Comparison of ENCODE assay signal across 17 mouse cellular contexts in the genomic region with DNA sequence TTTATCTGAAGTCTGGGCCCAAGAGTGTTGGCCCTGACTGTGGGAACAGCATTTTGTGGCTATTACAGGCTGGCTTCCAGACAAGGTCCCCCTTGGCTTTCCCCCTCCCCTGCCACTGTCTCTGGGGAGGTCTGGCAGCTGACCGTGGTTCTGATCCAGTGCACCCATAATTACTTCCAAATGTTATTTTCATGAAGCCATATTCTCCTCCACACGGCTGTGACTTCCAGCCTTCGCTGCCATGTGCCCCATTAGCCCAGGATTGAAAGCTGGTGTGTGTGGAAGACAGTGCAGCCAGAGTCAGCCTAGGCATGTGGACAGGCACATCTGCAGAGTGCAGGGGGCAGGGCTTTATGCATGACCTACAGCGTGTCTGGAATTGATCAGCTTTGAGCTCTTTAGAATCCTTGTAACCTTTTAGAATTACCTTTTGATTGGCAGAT.
DNase-seq lines count a peak whose midpoint lies in the region; ATAC-seq and TF ChIP-seq lines count a peak whose summit lies in the region.
"Had no signal": no experiment of that assay in that cellular context is flagged by ENCODE, and none has a peak within 500 bp of the region (broad histone marks: within the 10 kb centered on the region; RNA-seq: fewer than 3 reads in every experiment).

No protein-coding gene starts in this region.

- no peaks in the 10 kb centered on the region for H3K27me3 ChIP-seq in kidney, embryonic 15.5 days
- H3K27me3 ChIP-seq in embryonic facial prominence, embryonic 13.5 days, result 0 out of 2 replicates have a peak, but pooled peaks cover 4% of the 10 kb centered on the region
- no peaks in the 10 kb centered on the region for H3K27me3 ChIP-seq in limb, embryonic 15.5 days
- no peaks in the 10 kb centered on the region for H3K27me3 ChIP-seq in liver, embryonic 11.5 days (replicated peaks; ENCODE audit: control insufficient read depth, insufficient read depth, low read length)
- H3K27me3 ChIP-seq: forebrain, embryonic 15.5 days; intestine, embryonic 15.5 days; megakaryocyte, embryonic 14.5 days had no signal

- H3K36me3 ChIP-seq in kidney, embryonic 15.5 days, result no peaks in the 10 kb centered on the region
- no peaks in the 10 kb centered on the region for H3K36me3 ChIP-seq in embryonic facial prominence, embryonic 13.5 days
- H3K36me3 ChIP-seq in limb, embryonic 15.5 days, result no peaks in the 10 kb centered on the region
- H3K36me3 ChIP-seq in liver, embryonic 11.5 days (ENCODE audit: control insufficient read depth, insufficient read depth, low read length), result no peaks in the 10 kb centered on the region
- H3K36me3 ChIP-seq: forebrain, embryonic 15.5 days; G1E; heart, embryonic 15.5 days; intestine, embryonic 15.5 days had no signal

- H3K4me2 ChIP-seq in kidney, embryonic 15.5 days, result no peak overlapping the region
- no peak overlapping the region for H3K4me2 ChIP-seq in embryonic facial prominence, embryonic 13.5 days
- H3K4me2 ChIP-seq in limb, embryonic 15.5 days, result no peak overlapping the region
- H3K4me2 ChIP-seq in liver, embryonic 11.5 days, result no peak overlapping the region
- H3K4me2 ChIP-seq: forebrain, embryonic 15.5 days; heart, embryonic 15.5 days; intestine, embryonic 15.5 days had no signal

- H3K4me1 ChIP-seq in kidney, embryonic 15.5 days, result no peaks in the 10 kb centered on the region
- H3K4me1 ChIP-seq in embryonic facial prominence, embryonic 13.5 days, result peaks cover 17% of the 10 kb centered on the region
- 0 out of 2 replicates have a peak, but pooled peaks cover 7% of the 10 kb centered on the region for H3K4me1 ChIP-seq in limb, embryonic 15.5 days
- H3K4me1 ChIP-seq in liver, embryonic 11.5 days (replicated peaks; ENCODE audit: control insufficient read depth, insufficient read depth, low read length), result no peaks in the 10 kb centered on the region
- H3K4me1 ChIP-seq: heart, embryonic 15.5 days; intestine, embryonic 15.5 days; megakaryocyte, embryonic 14.5 days had no signal

- no peak overlapping the region for H3K27ac ChIP-seq in kidney, embryonic 15.5 days
- H3K27ac ChIP-seq in embryonic facial prominence, embryonic 13.5 days, result 0 out of 2 replicates have a peak overlapping the region, but pooled peaks have one; percentile 16
- H3K27ac ChIP-seq in limb, embryonic 15.5 days, result no peak overlapping the region
- H3K27ac ChIP-seq in liver, embryonic 11.5 days (ENCODE audit: low read depth, low read length), result no peak overlapping the region
- H3K27ac ChIP-seq: forebrain, embryonic 15.5 days; heart, embryonic 15.5 days; intestine, embryonic 15.5 days; liver, embryonic 14.5 days had no signal

- DNase-seq in kidney, postnatal 10 days, result peak; percentile 21
- peak; percentile 34 for DNase-seq in brain, embryonic 14.5 days (ENCODE audit: low read depth)
- no peak for DNase-seq in adrenal gland, adult 8-10 months
- DNase-seq in frontal cortex, postnatal 25 days (ENCODE audit: low spot score in 2 of 2), result no peak
- DNase-seq in liver, embryonic 11.5 days (ENCODE audit: low spot score), result no peak
- DNase-seq: cerebellum, adult 18-20 months; gastrocnemius, postnatal 14 days; thymus, postnatal 25 days had no signal

- H3K9me3 ChIP-seq in kidney, embryonic 15.5 days (replicated peaks), result no peaks in the 10 kb centered on the region
- no peaks in the 10 kb centered on the region for H3K9me3 ChIP-seq in embryonic facial prominence, embryonic 13.5 days
- no peaks in the 10 kb centered on the region for H3K9me3 ChIP-seq in limb, embryonic 15.5 days
- no peaks in the 10 kb centered on the region for H3K9me3 ChIP-seq in liver, embryonic 11.5 days (ENCODE audit: control insufficient read depth, low read length)
- H3K9me3 ChIP-seq: forebrain, embryonic 15.5 days; heart, embryonic 15.5 days; intestine, embryonic 15.5 days had no signal

- no peak for TF ChIP-seq POLR2A in brain, embryonic 14.5 days (IDR thresholded peaks at IDR 0.05; ENCODE audit: borderline replicate concordance, extremely low read depth, insufficient read depth, insufficient read length, poor library complexity, severe bottlenecking)

- no peak for ATAC-seq in kidney, embryonic 15.5 days (replicated peaks; ENCODE audit: low FRiP score)
- ATAC-seq in embryonic facial prominence, embryonic 13.5 days (ENCODE audit: insufficient number of reproducible peaks, insufficient read depth, low FRiP score, low TSS enrichment, low read depth), result 0 out of 2 replicates have a peak, but pooled peaks have one; percentile 63
- ATAC-seq in limb, embryonic 15.5 days (ENCODE audit: insufficient number of reproducible peaks, low FRiP score, low TSS enrichment, low read depth), result 0 out of 2 replicates have a peak, but pooled peaks have one; percentile 15
- no peak for ATAC-seq in liver, embryonic 11.5 days (replicated peaks; ENCODE audit: low FRiP score)
- ATAC-seq: forebrain, embryonic 15.5 days; intestine, embryonic 15.5 days had no signal

- no peak for TF ChIP-seq CTCF in brain, embryonic 14.5 days (IDR thresholded peaks at IDR 0.05; ENCODE audit: borderline replicate concordance, extremely low read depth, insufficient read depth, insufficient read length)

- WGBS in kidney, embryonic 15.5 days, result 53% methylated on average over 4 of the region's 4 CpGs
- WGBS in embryonic facial prominence, embryonic 13.5 days, result 17% methylated on average over 4 of the region's 4 CpGs
- WGBS in limb, embryonic 15.5 days, result 18% methylated on average over 4 of the region's 4 CpGs
- WGBS in liver, embryonic 11.5 days, result 57% methylated on average over 4 of the region's 4 CpGs

- H3K4me3 ChIP-seq in kidney, embryonic 15.5 days (replicated peaks), result no peak overlapping the region
- no peak overlapping the region for H3K4me3 ChIP-seq in embryonic facial prominence, embryonic 13.5 days
- no peak overlapping the region for H3K4me3 ChIP-seq in limb, embryonic 15.5 days
- no peak overlapping the region for H3K4me3 ChIP-seq in liver, embryonic 11.5 days (ENCODE audit: low read depth, low read length)
- H3K4me3 ChIP-seq: forebrain, embryonic 15.5 days; heart, embryonic 15.5 days; intestine, embryonic 15.5 days; megakaryocyte, embryonic 14.5 days had no signal

- H3K9ac ChIP-seq in kidney, embryonic 15.5 days, result no peak overlapping the region
- H3K9ac ChIP-seq in embryonic facial prominence, embryonic 13.5 days, result no peak overlapping the region
- no peak overlapping the region for H3K9ac ChIP-seq in limb, embryonic 15.5 days
- no peak overlapping the region for H3K9ac ChIP-seq in liver, embryonic 11.5 days (ENCODE audit: low read depth, low read length)
- H3K9ac ChIP-seq: forebrain, embryonic 15.5 days; heart, embryonic 15.5 days; intestine, embryonic 15.5 days; liver, embryonic 14.5 days had no signal

Comparison
In these comparisons a context has a peak if more than half of its experiments do, and no peak if none do; other contexts are left out.
1. DNase-seq: peak in kidney, postnatal 10 days (single experiment) and brain, embryonic 14.5 days (single experiment); none in adrenal gland, adult 8-10 months (single experiment), frontal cortex, postnatal 25 days (0 of 2) and liver, embryonic 11.5 days (single experiment).
2. ATAC-seq: peak in embryonic facial prominence, embryonic 13.5 days (single experiment) and limb, embryonic 15.5 days (single experiment); none in kidney, embryonic 15.5 days (single experiment) and liver, embryonic 11.5 days (single experiment).